Mouse (Mus musculus) heart, embryonic 13.5 days (tissue): ENCODE measurements around the gene Upf3a. TPM values are rescaled to one million over a fixed set of nuclear protein-coding genes. Genes with fewer than 3 reads are reported as not detected.
"Not testable (repeated sequence)": the region's sequence is repeated elsewhere in the genome, so short reads cannot be mapped to it uniquely, and the experiment has no call there.

Experiments
- ATAC-seq: fragments of 200-750 bp; cut with Nextera tagmentation; 2 replicates; pipeline ENCODE4 v1.8.0; 2017; ENCODE audit warnings: moderate TSS enrichment; ENCODE audit not compliant: insufficient number of reproducible peaks, low FRiP score, low TSS enrichment; ENCODE audit errors: extremely low read depth
- H3K27ac ChIP-seq: fragments of 300-500 bp; sonication (generic); replicated peaks from 2 replicates; pipeline ENCODE4 v1.5.1; 2015; ENCODE audit warnings: moderate library complexity, mild to moderate bottlenecking, inconsistent platforms
- H3K27me3 ChIP-seq: fragments of 300-500 bp; sonication (generic); replicated peaks from 2 replicates; pipeline ENCODE4 v1.6.1; 2015; ENCODE audit warnings: mild to moderate bottlenecking, inconsistent platforms
- H3K36me3 ChIP-seq: fragments of 300-500 bp; sonication (generic); 2 replicates; pipeline ENCODE4 v1.6.1; 2015; ENCODE audit warnings: mild to moderate bottlenecking, inconsistent platforms
- H3K4me1 ChIP-seq: fragments of 300-500 bp; sonication (generic); 2 replicates; pipeline ENCODE4 v1.6.1; 2015; ENCODE audit warnings: inconsistent platforms
- H3K4me2 ChIP-seq: fragments of 300-500 bp; sonication (generic); 2 replicates; pipeline ENCODE4 v1.6.1; 2015; ENCODE audit warnings: inconsistent platforms, mild to moderate bottlenecking, moderate library complexity
- H3K4me3 ChIP-seq: fragments of 300-500 bp; sonication (generic); 2 replicates; pipeline ENCODE4 v1.5.1; 2015; ENCODE audit warnings: moderate library complexity, mild to moderate bottlenecking, inconsistent platforms
- H3K9ac ChIP-seq: fragments of 300-500 bp; sonication (generic); 2 replicates; pipeline ENCODE4 v1.6.1; 2015; ENCODE audit warnings: inconsistent platforms, mild to moderate bottlenecking, moderate library complexity
- H3K9me3 ChIP-seq: fragments of 300-500 bp; sonication (generic); 2 replicates; pipeline ENCODE4 v1.6.1; 2016; ENCODE audit warnings: inconsistent platforms
- WGBS: fragments of 180-500 bp; shearing (Covaris S2); methylation state at CpG from one replicate; pipeline ENCODE4 v1.1.7; 2015; ENCODE audit warnings: mixed read lengths; 5-methylcytosine and 5-hydroxymethylcytosine counted together
- polyA plus RNA-seq: library from polyadenylated mRNA; unstranded; fragments of >200 nt; fragmentation: Nextera tagmentation; extraction: Ambion mirVana; gene quantifications from 2 replicates; pipeline ENCODE4 v1.2.1, GENCODE M21; 2015

Gene Upf3a
- polyA plus RNA-seq, result 24.3 and 25.4 TPM in 2 replicates

- Histone ChIP-seq H3K9ac (peak within 1 kb of the TSS; percentile 95), H3K9me3 (no peaks in the 10 kb centered on the region), H3K4me1 (peaks cover 22% of the 10 kb centered on the region), H3K4me3 (peak within 1 kb of the TSS; percentile 68), H3K36me3 (peaks cover 55% of the 10 kb centered on the region), H3K27me3 (no peaks in the 10 kb centered on the region), H3K4me2 (peak within 1 kb of the TSS; percentile 74), H3K27ac (peak within 1 kb of the TSS; percentile 97)
- ATAC-seq, result peak; percentile 88
- WGBS, result under 1% methylated on average over 46 of the region's 47 CpGs
Observed at GRCm38 (mm10) chr8:13785250-13785763, at the start of gene Upf3a. Upf3a (plus strand) TSS chr8:13785615.

GRCm38 (mm10) chr8:13740323-13740770, 45.1 kb upstream of the Upf3a start:
- no peaks in the 10 kb centered on the region for H3K36me3 ChIP-seq
- H3K4me3 ChIP-seq, result no peak overlapping the region
- H3K27ac ChIP-seq, result peak overlapping the region; percentile 76
- 0 out of 2 replicates have a peak, but pooled peaks cover 4% of the 10 kb centered on the region for H3K27me3 ChIP-seq
- 32% methylated on average over 6 of the region's 6 CpGs for WGBS
- H3K4me1 ChIP-seq, result peaks cover 9% of the 10 kb centered on the region; the same call in 1 of the 2 replicates
- no peak for ATAC-seq
- H3K4me2 ChIP-seq, result peak overlapping the region; percentile 11; the same call in 1 of the 2 replicates
- H3K9me3 ChIP-seq, result no peaks in the 10 kb centered on the region
- 0 out of 2 replicates have a peak overlapping the region, but pooled peaks have one; percentile 25 for H3K9ac ChIP-seq

GRCm38 (mm10) chr8:13740817-13741613, 44.4 kb upstream of the Upf3a start:
- Histone ChIP-seq H3K27ac (peak overlapping the region; percentile 76), H3K36me3 (no peaks in the 10 kb centered on the region), H3K4me2 (0 out of 2 replicates have a peak overlapping the region, but pooled peaks have one; percentile 11), H3K27me3 (0 out of 2 replicates have a peak, but pooled peaks cover 3% of the 10 kb centered on the region), H3K9ac (no peak overlapping the region), H3K9me3 (no peaks in the 10 kb centered on the region), H3K4me1 (peaks cover 9% of the 10 kb centered on the region; the same call in 1 of the 2 replicates), H3K4me3 (no peak overlapping the region)
- ATAC-seq, result no peak
- WGBS, result 60% methylated on average over 7 of the region's 7 CpGs

- H3K4me2 ChIP-seq, H3K4me1 ChIP-seq, H3K27ac ChIP-seq, H3K36me3 ChIP-seq, H3K9ac ChIP-seq, H3K27me3 ChIP-seq, ATAC-seq, H3K9me3 ChIP-seq, H3K4me3 ChIP-seq: not testable (repeated sequence)
- 83% methylated on average over 6 of the region's 6 CpGs for WGBS
Observed at GRCm38 (mm10) chr8:13746212-13746611, 39.2 kb upstream of the Upf3a start.

- Histone ChIP-seq H3K9ac (no peak overlapping the region), H3K4me1 (no peaks in the 10 kb centered on the region), H3K36me3 (no peaks in the 10 kb centered on the region), H3K9me3 (no peaks in the 10 kb centered on the region), H3K27me3 (no peaks in the 10 kb centered on the region), H3K4me2 (no peak overlapping the region), H3K4me3 (no peak overlapping the region), H3K27ac (no peak overlapping the region)
- no peak for ATAC-seq
- WGBS, result 27% methylated on average over 3 of the region's 3 CpGs
Observed at GRCm38 (mm10) chr8:13747626-13748025, 37.8 kb upstream of the Upf3a start.

- no peak overlapping the region for H3K27ac ChIP-seq
- H3K4me3 ChIP-seq, result no peak overlapping the region
- peaks cover 11% of the 10 kb centered on the region for H3K4me1 ChIP-seq
- H3K9ac ChIP-seq, result no peak overlapping the region
- H3K27me3 ChIP-seq, result no peaks in the 10 kb centered on the region
- no peaks in the 10 kb centered on the region for H3K9me3 ChIP-seq
- H3K4me2 ChIP-seq, result no peak overlapping the region
- H3K36me3 ChIP-seq, result no peaks in the 10 kb centered on the region
- no peak for ATAC-seq
- 29% methylated on average over 2 of the region's 2 CpGs for WGBS
Observed at GRCm38 (mm10) chr8:13753680-13754079, 31.7 kb upstream of the Upf3a start.

- no peaks in the 10 kb centered on the region for H3K27me3 ChIP-seq
- H3K27ac ChIP-seq, result no peak overlapping the region
- peaks cover 12% of the 10 kb centered on the region for H3K36me3 ChIP-seq
- H3K9me3 ChIP-seq, result no peaks in the 10 kb centered on the region
- H3K4me1 ChIP-seq, result peaks cover 19% of the 10 kb centered on the region
- 60% methylated on average over 7 of the region's 7 CpGs for WGBS
- peak overlapping the region; percentile 96; the same call in 1 of the 2 replicates for H3K4me2 ChIP-seq
- H3K9ac ChIP-seq, result no peak overlapping the region
- H3K4me3 ChIP-seq, result no peak overlapping the region; the same call in 1 of the 2 replicates
- no peak for ATAC-seq
Observed at GRCm38 (mm10) chr8:13756480-13756879, 28.9 kb upstream of the Upf3a start.

- Histone ChIP-seq H3K4me3 (peak within 1 kb of the TSS; percentile 100), H3K9ac (peak within 1 kb of the TSS; percentile 99), H3K4me2 (peak within 1 kb of the TSS; percentile 96), H3K4me1 (peaks cover 19% of the 10 kb centered on the region), H3K9me3 (no peaks in the 10 kb centered on the region), H3K27me3 (no peaks in the 10 kb centered on the region), H3K27ac (peak within 1 kb of the TSS; percentile 92), H3K36me3 (peaks cover 18% of the 10 kb centered on the region)
- whole genome bisulfite sequencing, result 8% methylated on average over 36 of the region's 40 CpGs
- ATAC-seq, result peak; percentile 87
Observed at GRCm38 (mm10) chr8:13756982-13757804, 28.2 kb upstream of the Upf3a start, which contains the start of gene Cdc16. Cdc16 (plus strand) TSS chr8:13757676.

GRCm38 (mm10) chr8:13757805-13758727, 27.3 kb upstream of the Upf3a start:
- peaks cover 19% of the 10 kb centered on the region for H3K4me1 ChIP-seq
- H3K27ac ChIP-seq, result peak overlapping the region; percentile 92
- peak overlapping the region; percentile 99 for H3K9ac ChIP-seq
- H3K36me3 ChIP-seq, result peaks cover 27% of the 10 kb centered on the region
- H3K4me3 ChIP-seq, result peak overlapping the region; percentile 100
- H3K4me2 ChIP-seq, result peak overlapping the region; percentile 96
- WGBS, result 2% methylated on average over 28 of the region's 38 CpGs
- peak; percentile 16; the same call in 1 of the 2 replicates for ATAC-seq
- no peaks in the 10 kb centered on the region for H3K27me3 ChIP-seq
- no peaks in the 10 kb centered on the region for H3K9me3 ChIP-seq

GRCm38 (mm10) chr8:13769206-13769605, 16.2 kb upstream of the Upf3a start:
- H3K9ac ChIP-seq, result no peak overlapping the region
- WGBS, result 84% methylated on average over 11 of the region's 11 CpGs

More at GRCm38 (mm10) chr8:13769206-13769605, 16.2 kb upstream of the Upf3a start:
- Histone ChIP-seq H3K4me2 (no peak overlapping the region), H3K27me3 (no peaks in the 10 kb centered on the region), H3K27ac (no peak overlapping the region), H3K36me3 (peaks cover 97% of the 10 kb centered on the region), H3K4me3 (no peak overlapping the region), H3K9me3 (no peaks in the 10 kb centered on the region), H3K4me1 (no peaks in the 10 kb centered on the region)
- ATAC-seq, result no peak
